Mouse (Mus musculus) cerebellum, adult 2 months (tissue): ENCODE measurements at regions not wholly inside any gene's neighbourhood (a gene's known extent, or its start where the extent isn't known, plus 50 kb on each side); places are given as distances from the start of the nearest gene placed in this dataset.
A peak's percentile ranks its signal among the peaks of the same experiment; 100 is the strongest.
"Not testable (repeated sequence)": the region's sequence is repeated elsewhere in the genome, so short reads cannot be mapped to it uniquely, and the experiment has no call there.

Source experiments
- DNase-seq, 2 experiments: peaks; one replicate each; pipeline ENCODE4 v3.0.0; 2021
- H3K27ac ChIP-seq: fragments of 200-500 bp; 2 replicates; pipeline ENCODE4 v1.5.1; 2012; ENCODE audit warnings: low read length, control low read depth, inconsistent platforms; ENCODE audit not compliant: insufficient read depth
- H3K27me3 ChIP-seq: fragments of 200-500 bp; 2 replicates; pipeline ENCODE4 v1.6.1; 2012; ENCODE audit warnings: inconsistent platforms, mild to moderate bottlenecking, low read length, moderate library complexity; ENCODE audit not compliant: control insufficient read depth, insufficient read depth
- H3K4me1 ChIP-seq: fragments of 200-500 bp; 2 replicates; pipeline ENCODE4 v1.6.1; 2011; ENCODE audit warnings: low read length; ENCODE audit not compliant: control insufficient read depth, insufficient read depth
- H3K4me3 ChIP-seq: fragments of 200-500 bp; replicated peaks from 2 replicates; pipeline ENCODE3; 2011; ENCODE audit warnings: mild to moderate bottlenecking, low read depth, low read length, control low read depth; ENCODE audit not compliant: insufficient read depth
- CTCF ChIP-seq: fragments of 200-500 bp; IDR thresholded peaks from 2 replicates; pipeline ENCODE4 v1.5.1; 2011; ENCODE audit warnings: low read depth, mild to moderate bottlenecking, control low read depth, low read length, moderate library complexity, borderline replicate concordance; ENCODE audit not compliant: insufficient read depth
- POLR2A ChIP-seq: fragments of 200-500 bp; IDR thresholded peaks from 2 replicates; pipeline ENCODE4 v1.6.1; 2011; ENCODE audit warnings: low read length, control low read depth, borderline replicate concordance; ENCODE audit not compliant: insufficient read depth
- WGBS: fragments of 180-500 bp; shearing (Covaris S2); methylation state at CpG from one replicate; pipeline ENCODE4 v1.1.7; 2018; 5-methylcytosine and 5-hydroxymethylcytosine counted together

- 48% methylated on average over 10 of the region's 10 CpGs for WGBS
- TF ChIP-seq CTCF (no peak), POLR2A (no peak)
- Histone ChIP-seq H3K27ac (no peak overlapping the region), H3K4me1 (no peaks in the 10 kb centered on the region), H3K27me3 (no peaks in the 10 kb centered on the region), H3K4me3 (no peak overlapping the region)
- no peak for DNase-seq
Measured at GRCm38 (mm10) chr7:116715234-116716046, 211.3 kb downstream of the Nucb2 start.

DNA sequence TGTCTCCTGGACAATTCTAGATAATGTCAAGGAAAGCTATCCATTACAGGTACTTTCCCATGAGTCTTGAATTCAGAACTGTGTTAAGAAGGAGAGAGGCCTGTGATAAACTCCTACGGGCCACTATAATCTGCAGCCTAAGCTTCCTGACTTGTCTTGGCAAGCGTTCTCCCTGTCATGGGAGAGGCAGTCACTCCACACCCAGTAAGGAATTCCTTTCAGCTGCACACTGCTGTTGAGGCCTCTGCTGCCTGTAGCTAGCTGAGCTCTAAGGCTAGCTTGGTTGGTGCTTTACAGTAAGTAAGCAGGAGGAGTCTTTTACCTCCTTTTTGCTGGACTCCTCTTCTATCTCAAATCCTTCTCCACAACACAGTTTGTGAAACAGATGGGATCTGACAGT, 224.2 kb downstream of the Nucb2 start:
- WGBS, result 38% methylated on average over 2 of the region's 2 CpGs

DNA sequence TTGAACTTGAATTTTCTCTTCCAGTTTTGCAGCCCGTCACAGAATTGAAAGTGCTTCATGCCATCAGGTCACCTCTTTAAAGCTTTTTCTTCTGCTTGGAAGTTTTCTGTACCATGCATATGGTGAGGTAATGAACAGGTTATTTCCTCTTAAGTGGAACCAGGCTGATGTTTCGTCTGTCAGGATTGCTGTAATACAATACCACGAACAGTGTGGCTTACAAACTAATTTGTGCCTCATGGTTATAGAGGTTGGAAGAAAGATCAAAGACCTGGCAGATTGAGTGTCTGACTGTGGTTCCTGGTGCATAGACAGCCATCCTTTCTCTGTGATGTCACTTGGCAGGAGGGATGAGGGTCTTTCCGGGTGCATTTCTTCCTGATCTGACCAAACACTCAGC, 225.6 kb downstream of the Nucb2 start:
- TF ChIP-seq POLR2A, result no peak
- no peak for TF ChIP-seq CTCF
- no peaks in the 10 kb centered on the region for H3K4me1 ChIP-seq
- no peak overlapping the region for H3K27ac ChIP-seq
- 71% methylated on average over 4 of the region's 4 CpGs for WGBS
- no peaks in the 10 kb centered on the region for H3K27me3 ChIP-seq
- no peak overlapping the region for H3K4me3 ChIP-seq
- no peak for DNase-seq

More for the DNA sequence above, 224.2 kb downstream of the Nucb2 start:
- DNase-seq, result no peak
- no peaks in the 10 kb centered on the region for H3K27me3 ChIP-seq
- H3K4me3 ChIP-seq, result no peak overlapping the region
- no peak overlapping the region for H3K27ac ChIP-seq
- no peaks in the 10 kb centered on the region for H3K4me1 ChIP-seq
- TF ChIP-seq POLR2A, result no peak
- TF ChIP-seq CTCF, result no peak

- DNase-seq, result no peak
- WGBS, result 39% methylated on average over 3 of the region's 3 CpGs
- no peaks in the 10 kb centered on the region for H3K4me1 ChIP-seq
- no peak overlapping the region for H3K27ac ChIP-seq
- TF ChIP-seq POLR2A, result no peak
- no peak for TF ChIP-seq CTCF
- no peak overlapping the region for H3K4me3 ChIP-seq
- no peaks in the 10 kb centered on the region for H3K27me3 ChIP-seq
Measured at GRCm38 (mm10) chr7:116735676-116736075, 231.5 kb downstream of the Nucb2 start.

GRCm38 (mm10) chr7:116736333-116736732, 232.2 kb downstream of the Nucb2 start:
- peak in 1 of 2 experiments; percentile 18 for DNase-seq
- 16% methylated on average over 4 of the region's 4 CpGs for WGBS
- no peak overlapping the region for H3K27ac ChIP-seq
- TF ChIP-seq POLR2A (no peak), CTCF (no peak)
- H3K4me3 ChIP-seq, result no peak overlapping the region
- H3K4me1 ChIP-seq, result no peaks in the 10 kb centered on the region
- no peaks in the 10 kb centered on the region for H3K27me3 ChIP-seq

DNA sequence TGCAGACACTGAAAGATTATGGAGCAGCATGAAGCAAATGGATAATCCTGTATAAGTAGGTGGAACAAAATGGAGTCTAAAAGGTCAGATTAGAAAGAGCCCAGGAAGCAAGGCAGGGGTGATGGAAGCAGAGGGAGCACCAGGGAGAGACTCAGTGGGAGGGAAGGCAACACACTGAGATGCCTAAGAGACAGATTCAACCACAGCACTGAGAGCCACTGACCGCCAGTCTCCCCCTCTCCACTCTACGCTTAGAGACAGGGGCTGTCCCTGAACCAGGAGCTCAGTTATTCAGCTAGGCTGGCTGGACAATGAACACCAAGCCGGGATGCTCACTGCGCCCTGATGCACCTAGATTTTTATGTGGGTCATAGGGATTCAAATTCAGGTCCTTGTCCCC, 233.8 kb downstream of the Nucb2 start:
- TF ChIP-seq POLR2A (no peak), CTCF (no peak)
- H3K27ac ChIP-seq, result no peak overlapping the region
- WGBS, result 98% methylated on average over 4 of the region's 4 CpGs
- H3K4me3 ChIP-seq, result no peak overlapping the region
- H3K27me3 ChIP-seq, result no peaks in the 10 kb centered on the region
- no peaks in the 10 kb centered on the region for H3K4me1 ChIP-seq
- DNase-seq, result no peak

DNA sequence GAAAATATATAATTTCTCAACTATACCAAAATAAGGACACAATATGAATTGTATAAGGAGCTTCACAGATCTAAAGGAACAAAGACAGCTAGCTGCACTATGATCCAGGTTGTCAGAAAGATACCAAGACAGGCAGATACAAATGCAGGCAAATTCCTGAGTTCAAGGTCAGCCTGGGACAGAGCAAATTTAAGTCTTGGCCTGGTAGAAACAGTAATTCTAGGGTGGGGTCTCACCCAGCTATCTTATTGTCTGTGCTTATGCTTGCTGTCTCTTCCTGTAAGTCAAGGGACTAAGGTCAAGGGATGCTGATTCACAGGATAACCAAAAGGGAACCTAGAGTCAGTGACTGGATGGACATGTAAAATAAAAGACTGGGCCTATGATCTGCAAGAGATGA, 250.4 kb downstream of the Nucb2 start:
- Histone ChIP-seq H3K27me3 (no peaks in the 10 kb centered on the region), H3K4me3 (no peak overlapping the region), H3K4me1 (no peaks in the 10 kb centered on the region), H3K27ac (no peak overlapping the region)
- no peak for DNase-seq
- TF ChIP-seq CTCF, result no peak

DNA sequence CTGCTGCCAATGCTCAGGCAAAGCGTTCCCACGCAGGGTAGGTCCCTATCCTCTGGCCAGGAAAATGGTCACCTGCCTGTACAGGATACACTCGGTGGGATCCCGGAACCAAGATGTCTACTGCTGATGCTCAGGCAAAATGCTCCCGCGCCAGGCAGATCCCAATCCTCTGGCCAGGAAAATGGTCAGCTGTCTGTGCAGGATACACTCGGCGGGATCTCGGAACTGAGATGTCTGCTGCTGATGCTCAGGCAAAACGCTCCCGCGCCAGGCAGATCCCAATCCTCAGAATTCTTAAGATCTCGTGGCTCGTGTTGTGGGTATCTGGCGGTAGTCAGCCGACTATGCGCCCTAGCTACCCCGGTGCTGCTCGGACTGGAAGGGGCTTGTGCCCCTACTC, 288.0 kb downstream of the Nucb2 start:
- 91% methylated on average over 19 of the region's 19 CpGs for WGBS
- H3K27me3 ChIP-seq, H3K4me1 ChIP-seq, H3K4me3 ChIP-seq, DNase-seq, H3K27ac ChIP-seq: not testable (repeated sequence)

- H3K27ac ChIP-seq, result no peak overlapping the region
- DNase-seq, result no peak
- no peaks in the 10 kb centered on the region for H3K4me1 ChIP-seq
- no peak overlapping the region for H3K4me3 ChIP-seq
- no peaks in the 10 kb centered on the region for H3K27me3 ChIP-seq
- no peak for TF ChIP-seq POLR2A
- no peak for TF ChIP-seq CTCF
- WGBS, result 64% methylated on average over 3 of the region's 3 CpGs
Measured at GRCm38 (mm10) chr7:116808475-116808874, 304.3 kb downstream of the Nucb2 start.
